Mouse (Mus musculus) forebrain, embryonic 14.5 days (tissue): ENCODE measurements around the gene Ssbp2. TPM values are rescaled to one million over a fixed set of nuclear protein-coding genes. Genes with fewer than 3 reads are reported as not detected.

Experiments
- ATAC-seq: fragments of 200-750 bp; cut with Nextera tagmentation; 2 replicates; pipeline ENCODE4 v1.8.0; 2017; ENCODE audit warnings: mild to moderate bottlenecking, moderate library complexity
- DNase-seq: peaks from one replicate; pipeline ENCODE4 v3.0.0-alpha.2; 2015; ENCODE audit warnings: low spot score
- H3K27ac ChIP-seq: fragments of 300-500 bp; sonication (generic); 2 replicates; pipeline ENCODE4 v1.5.1; 2014; ENCODE audit warnings: low read depth, mild to moderate bottlenecking, control low read depth, low read length, moderate library complexity
- H3K27me3 ChIP-seq: fragments of 300-500 bp; sonication (generic); replicated peaks from 2 replicates; pipeline ENCODE4 v1.6.1; 2014; ENCODE audit warnings: low read length, control low read depth, mixed read lengths; ENCODE audit not compliant: control insufficient read depth, insufficient read depth
- H3K36me3 ChIP-seq: fragments of 300-500 bp; sonication (generic); 2 replicates; pipeline ENCODE4 v1.6.1; 2014; ENCODE audit warnings: low read length, control low read depth; ENCODE audit not compliant: control insufficient read depth, insufficient read depth
- H3K4me1 ChIP-seq: fragments of 300-500 bp; sonication (generic); 2 replicates; pipeline ENCODE4 v1.6.1; 2014; ENCODE audit warnings: antibody characterized with exemption, low read length, control low read depth; ENCODE audit not compliant: control insufficient read depth, insufficient read depth
- H3K4me2 ChIP-seq: fragments of 300-500 bp; sonication (generic); 2 replicates; pipeline ENCODE4 v1.6.1; 2014; ENCODE audit warnings: mild to moderate bottlenecking, control low read depth, low read length
- H3K4me3 ChIP-seq: fragments of 300-500 bp; sonication (generic); 2 replicates; pipeline ENCODE4 v1.5.1; 2014; ENCODE audit warnings: low read depth, low read length, control low read depth
- H3K9ac ChIP-seq: fragments of 300-500 bp; sonication (generic); 2 replicates; pipeline ENCODE4 v1.6.1; 2014; ENCODE audit warnings: mild to moderate bottlenecking, low read length, control low read depth, moderate library complexity
- H3K9me3 ChIP-seq: fragments of 300-500 bp; sonication (generic); replicated peaks from 2 replicates; pipeline ENCODE4 v1.6.1; 2016; ENCODE audit warnings: low read length, control low read depth, mixed read lengths; ENCODE audit not compliant: control insufficient read depth
- WGBS: fragments of 180-500 bp; shearing (Covaris S2); extraction: QIAGEN DNeasy Blood & Tissue Kit; methylation state at CpG from one replicate; pipeline ENCODE4 v1.1.7; 2014; 5-methylcytosine and 5-hydroxymethylcytosine counted together
- polyA plus RNA-seq: library from polyadenylated mRNA; unstranded; fragments of >200 nt; fragmentation: Nextera tagmentation; extraction: Ambion mirVana; gene quantifications from 2 replicates; pipeline ENCODE4 v1.2.1, GENCODE M21; 2014

Ssbp2 gene
- polyA plus RNA-seq, 1 experiment from 2014 or later: 252 TPM

DNA sequence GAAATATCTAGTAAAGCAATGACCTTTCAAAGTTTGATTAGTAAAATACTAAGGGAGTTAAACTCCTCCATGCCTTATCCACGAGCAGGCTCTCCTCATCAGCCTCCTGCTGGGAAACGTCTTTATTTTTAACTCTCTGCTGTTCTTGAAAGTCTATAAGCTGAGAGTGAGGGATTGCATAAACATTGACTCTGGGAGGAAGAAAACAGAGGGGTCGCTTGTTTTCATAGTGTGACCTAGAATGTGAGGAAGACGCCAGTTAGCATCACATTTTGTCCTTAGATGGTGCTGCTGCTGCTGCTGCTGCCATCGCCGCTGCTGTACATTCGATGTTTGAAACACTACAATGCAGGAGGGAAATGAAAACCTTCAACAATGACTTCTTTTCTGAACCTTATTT is 233.5 kb downstream of the Ssbp2 start:
- ATAC-seq: no peak
- DNase-seq: no peak
- Histone ChIP-seq H3K4me1 (no peaks in the 10 kb centered on the region), H3K36me3 (peaks cover 14% of the 10 kb centered on the region; the same call in 1 of the 2 replicates), H3K9ac (no peak overlapping the region), H3K4me2 (no peak overlapping the region), H3K27ac (no peak overlapping the region), H3K9me3 (no peaks in the 10 kb centered on the region), H3K4me3 (no peak overlapping the region), H3K27me3 (no peaks in the 10 kb centered on the region)
- WGBS: 60% methylated on average over 7 of the region's 7 CpGs

DNA sequence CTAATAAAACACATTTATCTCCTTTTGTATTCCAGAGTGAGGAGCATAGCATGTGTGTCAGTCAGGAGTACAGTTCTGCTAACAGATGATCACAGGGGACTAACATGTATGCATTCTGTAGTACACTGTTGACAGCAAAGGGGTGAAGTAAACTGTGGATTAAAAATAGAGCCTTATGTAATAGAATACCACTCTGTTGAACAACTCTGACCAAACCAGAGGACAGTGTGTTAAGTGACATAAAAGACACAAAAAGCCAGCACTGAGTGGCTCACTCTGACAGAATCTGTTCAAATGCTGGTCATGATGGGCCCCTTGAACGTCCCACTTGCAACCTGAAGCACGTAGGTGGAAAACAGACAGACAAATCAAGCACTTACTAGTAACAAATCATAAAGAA is 235.3 kb downstream of the Ssbp2 start:
- ATAC-seq (no peak), DNase-seq (no peak)
- no peaks in the 10 kb centered on the region for H3K9me3 ChIP-seq
- H3K9ac ChIP-seq: no peak overlapping the region
- 68% methylated on average over 2 of the region's 2 CpGs for WGBS
- H3K4me2 ChIP-seq: no peak overlapping the region
- H3K36me3 ChIP-seq: peaks cover 9% of the 10 kb centered on the region; the same call in 1 of the 2 replicates
- H3K4me3 ChIP-seq: no peak overlapping the region
- no peak overlapping the region for H3K27ac ChIP-seq
- no peaks in the 10 kb centered on the region for H3K4me1 ChIP-seq
- H3K27me3 ChIP-seq: no peaks in the 10 kb centered on the region

GRCm38 (mm10) chr13:91696109-91696645 is 236.1 kb downstream of the Ssbp2 start:
- WGBS: 83% methylated on average over 2 of the region's 2 CpGs

DNA sequence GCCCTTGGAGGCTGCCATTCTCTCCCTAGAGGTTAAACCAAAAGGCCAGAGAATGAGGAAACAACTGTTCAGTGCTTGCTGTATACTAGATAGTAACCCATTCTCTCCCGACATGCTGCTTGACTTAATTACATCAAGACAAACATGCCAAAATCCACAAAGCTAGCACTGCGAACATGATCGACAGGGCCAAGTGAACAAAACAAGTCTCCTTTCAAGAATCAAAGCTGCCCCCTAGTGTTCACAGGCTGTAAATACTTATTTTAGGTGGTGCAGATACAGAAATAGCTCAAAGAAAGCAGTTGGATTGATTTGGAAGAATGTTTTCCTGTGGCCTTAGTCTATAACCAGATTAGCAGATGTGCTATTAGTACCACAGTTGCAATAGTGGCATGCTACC is 236.9 kb downstream of the Ssbp2 start:
- ATAC-seq: peak; percentile 56
- H3K9ac ChIP-seq: no peak overlapping the region
- no peaks in the 10 kb centered on the region for H3K27me3 ChIP-seq

More at GRCm38 (mm10) chr13:91696109-91696645, 236.1 kb downstream of the Ssbp2 start:
- Histone ChIP-seq H3K27me3 (no peaks in the 10 kb centered on the region), H3K4me2 (no peak overlapping the region), H3K4me3 (no peak overlapping the region), H3K4me1 (no peaks in the 10 kb centered on the region), H3K36me3 (peaks cover 11% of the 10 kb centered on the region; the same call in 1 of the 2 replicates), H3K27ac (no peak overlapping the region), H3K9ac (no peak overlapping the region), H3K9me3 (no peaks in the 10 kb centered on the region)
- DNase-seq: no peak
- no peak; the same call in 1 of the 2 replicates for ATAC-seq

GRCm38 (mm10) chr13:91702337-91702736 is 242.3 kb downstream of the Ssbp2 start:
- WGBS: 93% methylated on average over 6 of the region's 6 CpGs
- no peaks in the 10 kb centered on the region for H3K4me1 ChIP-seq
- no peak overlapping the region for H3K27ac ChIP-seq
- no peaks in the 10 kb centered on the region for H3K9me3 ChIP-seq
- ATAC-seq (no peak), DNase-seq (no peak)
- H3K4me2 ChIP-seq: no peak overlapping the region
- no peak overlapping the region for H3K9ac ChIP-seq
- no peak overlapping the region for H3K4me3 ChIP-seq
- H3K36me3 ChIP-seq: peaks cover 13% of the 10 kb centered on the region; the same call in 1 of the 2 replicates
- no peaks in the 10 kb centered on the region for H3K27me3 ChIP-seq

More for the DNA sequence above, 236.9 kb downstream of the Ssbp2 start:
- peak; percentile 87 for DNase-seq
- H3K4me1 ChIP-seq: no peaks in the 10 kb centered on the region
- H3K9me3 ChIP-seq: no peaks in the 10 kb centered on the region
- 22% methylated on average over 3 of the region's 3 CpGs for WGBS
- H3K4me3 ChIP-seq: no peak overlapping the region
- H3K27ac ChIP-seq: no peak overlapping the region
- peaks cover 12% of the 10 kb centered on the region; the same call in 1 of the 2 replicates for H3K36me3 ChIP-seq
- no peak overlapping the region for H3K4me2 ChIP-seq

GRCm38 (mm10) chr13:91719487-91719886 is 259.4 kb downstream of the Ssbp2 start:
- Histone ChIP-seq H3K4me1 (no peaks in the 10 kb centered on the region), H3K27me3 (no peaks in the 10 kb centered on the region), H3K27ac (no peak overlapping the region), H3K4me2 (no peak overlapping the region), H3K36me3 (no peaks in the 10 kb centered on the region), H3K9me3 (no peaks in the 10 kb centered on the region), H3K4me3 (no peak overlapping the region), H3K9ac (no peak overlapping the region)
- DNase-seq (no peak), ATAC-seq (no peak)
- 94% methylated on average over 6 of the region's 6 CpGs for WGBS

DNA sequence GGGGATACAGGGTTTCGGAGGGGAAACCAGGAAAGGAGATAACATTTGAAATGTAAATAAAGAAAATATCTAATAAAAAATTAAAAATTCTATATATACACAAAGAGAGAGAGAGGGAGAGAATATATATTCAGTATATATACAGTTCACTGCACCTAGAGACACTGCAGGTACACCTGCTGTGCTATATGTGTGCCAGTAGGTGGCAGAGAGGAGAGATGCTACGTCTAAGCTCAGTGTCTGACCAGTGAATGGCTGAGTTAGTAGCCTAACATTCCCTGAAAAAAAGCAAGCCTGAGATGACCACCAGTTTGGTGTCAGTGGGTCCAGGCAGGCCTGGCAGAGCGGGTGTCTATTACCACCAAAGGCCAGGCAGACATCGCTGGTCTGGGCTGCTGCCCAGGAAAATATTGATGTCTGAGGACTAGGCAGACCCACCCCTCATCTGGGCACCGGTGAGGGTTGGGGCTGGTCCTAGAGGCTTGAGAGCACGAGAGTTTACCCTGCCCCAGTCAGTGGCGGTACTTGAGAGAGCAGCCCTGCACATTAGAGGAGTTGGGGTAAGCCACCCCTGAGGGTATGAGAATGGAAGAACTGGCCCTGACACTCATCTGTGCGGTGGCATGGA is 263.1 kb downstream of the Ssbp2 start:
- WGBS: 72% methylated on average over 8 of the region's 8 CpGs
- H3K36me3 ChIP-seq: no peaks in the 10 kb centered on the region
- H3K27me3 ChIP-seq: no peaks in the 10 kb centered on the region
- no peak overlapping the region for H3K9ac ChIP-seq
- no peak for DNase-seq
- no peak overlapping the region for H3K4me3 ChIP-seq
- H3K9me3 ChIP-seq: no peaks in the 10 kb centered on the region
- H3K27ac ChIP-seq: no peak overlapping the region
- H3K4me1 ChIP-seq: no peaks in the 10 kb centered on the region
- no peak overlapping the region for H3K4me2 ChIP-seq
- peak; percentile 54; the same call in 1 of the 2 replicates for ATAC-seq

DNA sequence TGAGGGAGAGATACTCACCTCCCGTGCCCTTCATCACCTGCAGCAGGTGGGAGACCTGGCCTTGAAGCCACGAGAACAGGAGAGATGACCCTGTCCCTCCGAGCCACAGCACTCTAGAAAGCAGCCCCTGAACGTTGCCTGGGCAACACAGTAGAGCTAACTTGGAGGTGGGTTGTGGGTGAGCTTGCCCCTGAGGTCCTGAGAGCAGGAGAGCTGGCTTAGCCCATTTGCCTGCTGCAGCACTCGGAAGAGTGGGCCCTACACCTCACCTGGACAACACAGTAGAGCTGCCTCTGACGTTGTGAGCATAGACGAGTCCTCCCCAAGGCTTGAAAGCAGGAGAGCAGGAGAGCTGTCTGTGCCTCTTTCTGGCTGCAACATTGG is 263.6 kb downstream of the Ssbp2 start:
- Histone ChIP-seq H3K4me1 (no peaks in the 10 kb centered on the region), H3K9me3 (no peaks in the 10 kb centered on the region), H3K27me3 (no peaks in the 10 kb centered on the region), H3K36me3 (no peaks in the 10 kb centered on the region), H3K27ac (no peak overlapping the region), H3K9ac (no peak overlapping the region), H3K4me3 (no peak overlapping the region), H3K4me2 (no peak overlapping the region)
- DNase-seq (no peak), ATAC-seq (peak; percentile 15; the same call in 1 of the 2 replicates)
- 75% methylated on average over 7 of the region's 7 CpGs for WGBS

- H3K27me3 ChIP-seq: no peaks in the 10 kb centered on the region
- 87% methylated on average over 3 of the region's 3 CpGs for WGBS
Measured at GRCm38 (mm10) chr13:91724211-91724610, 264.1 kb downstream of the Ssbp2 start.

More at GRCm38 (mm10) chr13:91724211-91724610, 264.1 kb downstream of the Ssbp2 start:
- no peak for ATAC-seq
- no peak overlapping the region for H3K4me3 ChIP-seq
- no peak overlapping the region for H3K9ac ChIP-seq
- H3K4me1 ChIP-seq: no peaks in the 10 kb centered on the region
- no peak for DNase-seq
- H3K9me3 ChIP-seq: no peaks in the 10 kb centered on the region
- no peak overlapping the region for H3K27ac ChIP-seq
- no peaks in the 10 kb centered on the region for H3K36me3 ChIP-seq
- H3K4me2 ChIP-seq: no peak overlapping the region
